ENCODE assay signal across 10 mouse cellular contexts in genomic region chr5:99905731-99906130, GRCm38 (mm10). TPM values are rescaled to one million over a fixed set of nuclear protein-coding genes. Genes with fewer than 3 reads are reported as not detected.
DNase-seq lines count a peak whose midpoint lies in the region; ATAC-seq and TF ChIP-seq lines count a peak whose summit lies in the region.
"Had no signal": no experiment of that assay in that cellular context is flagged by ENCODE, and none has a peak within 500 bp of the region (broad histone marks: within the 10 kb centered on the region; RNA-seq: fewer than 3 reads in every experiment).

No protein-coding gene starts in this region.

- no peak overlapping the region for H3K27ac ChIP-seq in liver, embryonic 11.5 days (ENCODE audit: low read depth, low read length)
- H3K27ac ChIP-seq in forebrain, embryonic 12.5 days, result peak overlapping the region; percentile 91; the same call in 1 of the 2 replicates
- H3K27ac ChIP-seq in intestine, embryonic 14.5 days (ENCODE audit: low read depth), result peak overlapping the region; percentile 94; the same call in 1 of the 2 replicates
- H3K27ac ChIP-seq in midbrain, postnatal 0 days (ENCODE audit: low read depth, low read length), result no peak overlapping the region

- H3K4me1 ChIP-seq in liver, embryonic 11.5 days (replicated peaks; ENCODE audit: control insufficient read depth, insufficient read depth, low read length), result no peaks in the 10 kb centered on the region
- H3K4me1 ChIP-seq in forebrain, embryonic 12.5 days, result no peaks in the 10 kb centered on the region
- H3K4me1 ChIP-seq in intestine, embryonic 14.5 days (replicated peaks; ENCODE audit: control insufficient read depth, insufficient read depth, low read length), result no peaks in the 10 kb centered on the region
- no peaks in the 10 kb centered on the region for H3K4me1 ChIP-seq in midbrain, postnatal 0 days (ENCODE audit: insufficient read depth, low read length)

- no peaks in the 10 kb centered on the region for H3K9me3 ChIP-seq in liver, embryonic 11.5 days (ENCODE audit: control insufficient read depth, low read length)
- no peaks in the 10 kb centered on the region for H3K9me3 ChIP-seq in forebrain, embryonic 12.5 days
- no peaks in the 10 kb centered on the region for H3K9me3 ChIP-seq in intestine, embryonic 14.5 days (ENCODE audit: control insufficient read depth, low read length)
- no peaks in the 10 kb centered on the region for H3K9me3 ChIP-seq in midbrain, postnatal 0 days (ENCODE audit: low read length)

- WGBS in liver, embryonic 11.5 days, result 60% methylated on average over 7 of the region's 7 CpGs
- 73% methylated on average over 7 of the region's 7 CpGs for WGBS in forebrain, embryonic 12.5 days
- 64% methylated on average over 7 of the region's 7 CpGs for WGBS in intestine, embryonic 14.5 days
- WGBS in midbrain, postnatal 0 days, result 75% methylated on average over 7 of the region's 7 CpGs

- no peaks in the 10 kb centered on the region for H3K36me3 ChIP-seq in liver, embryonic 11.5 days (ENCODE audit: control insufficient read depth, insufficient read depth, low read length)
- no peaks in the 10 kb centered on the region for H3K36me3 ChIP-seq in forebrain, embryonic 12.5 days (replicated peaks)
- no peaks in the 10 kb centered on the region for H3K36me3 ChIP-seq in intestine, embryonic 14.5 days (ENCODE audit: control insufficient read depth, insufficient read depth, low read length)
- H3K36me3 ChIP-seq in midbrain, postnatal 0 days (ENCODE audit: insufficient read depth, low read length), result no peaks in the 10 kb centered on the region

- H3K9ac ChIP-seq in liver, embryonic 11.5 days (ENCODE audit: low read depth, low read length), result no peak overlapping the region; the same call in 1 of the 2 replicates
- H3K9ac ChIP-seq in forebrain, embryonic 12.5 days, result no peak overlapping the region
- H3K9ac ChIP-seq in intestine, embryonic 14.5 days (ENCODE audit: low read length), result no peak overlapping the region
- no peak overlapping the region for H3K9ac ChIP-seq in midbrain, postnatal 0 days (replicated peaks; ENCODE audit: low read length, poor library complexity, severe bottlenecking)

- no peaks in the 10 kb centered on the region for H3K27me3 ChIP-seq in liver, embryonic 11.5 days (replicated peaks; ENCODE audit: control insufficient read depth, insufficient read depth, low read length)
- no peaks in the 10 kb centered on the region; the same call in 1 of the 2 replicates for H3K27me3 ChIP-seq in forebrain, embryonic 12.5 days
- no peaks in the 10 kb centered on the region for H3K27me3 ChIP-seq in intestine, embryonic 14.5 days (replicated peaks; ENCODE audit: control insufficient read depth, insufficient read depth, low read length)
- no peaks in the 10 kb centered on the region for H3K27me3 ChIP-seq in midbrain, postnatal 0 days (ENCODE audit: insufficient read depth, low read length)

- H3K4me3 ChIP-seq in liver, embryonic 11.5 days (ENCODE audit: low read depth, low read length), result peak overlapping the region; percentile 62; the same call in 1 of the 2 replicates
- no peak overlapping the region for H3K4me3 ChIP-seq in forebrain, embryonic 12.5 days (replicated peaks)
- H3K4me3 ChIP-seq in intestine, embryonic 14.5 days (ENCODE audit: low read depth, low read length), result no peak overlapping the region
- H3K4me3 ChIP-seq in midbrain, postnatal 0 days (ENCODE audit: low read depth, low read length), result peak overlapping the region; percentile 54

- DNase-seq in liver, embryonic 11.5 days (ENCODE audit: low spot score), result no peak
- DNase-seq in liver, result no peak
- no peak for DNase-seq in intestine, embryonic 14.5 days (ENCODE audit: low spot score)
- DNase-seq in midbrain, postnatal 0 days (ENCODE audit: low spot score), result no peak
- no peak for DNase-seq in gastrocnemius, postnatal 25 days

- no peak for ATAC-seq in liver, embryonic 11.5 days (replicated peaks; ENCODE audit: low FRiP score)
- ATAC-seq in forebrain, embryonic 12.5 days (ENCODE audit: low FRiP score), result no peak
- no peak for ATAC-seq in intestine, embryonic 14.5 days (replicated peaks; ENCODE audit: low FRiP score, low TSS enrichment, low read depth)
- 0 out of 2 replicates have a peak, but pooled peaks have one; percentile 3 for ATAC-seq in midbrain, postnatal 0 days (ENCODE audit: low FRiP score)
- no peak for ATAC-seq in erythroblast, adult 5-6 weeks (replicated peaks; ENCODE audit: low FRiP score, poor library complexity, severe bottlenecking)

- TF ChIP-seq CTCF in midbrain, postnatal 0 days (IDR thresholded peaks at IDR 0.05), result no peak

- peak overlapping the region; percentile 76; the same call in 1 of the 2 replicates for H3K4me2 ChIP-seq in liver, embryonic 11.5 days
- peak overlapping the region; percentile 51; the same call in 1 of the 2 replicates for H3K4me2 ChIP-seq in forebrain, embryonic 12.5 days
- no peak overlapping the region for H3K4me2 ChIP-seq in intestine, embryonic 14.5 days (ENCODE audit: low read length)
- H3K4me2 ChIP-seq in midbrain, postnatal 0 days (ENCODE audit: low read depth, low read length, poor library complexity, severe bottlenecking), result peak overlapping the region; percentile 56; the same call in 1 of the 2 replicates

RNA-seq across cellular contexts. Expression of gene Vamp9, which starts 0.3 kb away (rescaled TPM):
- polyA plus RNA-seq in liver, embryonic 11.5 days (2014; fragmentation: Nextera tagmentation; extraction: Ambion mirVana), result not detected in 2 replicates
- polyA plus RNA-seq in forebrain, embryonic 12.5 days (2016; fragmentation: Nextera tagmentation; extraction: Ambion mirVana), result 0.56 TPM in 1 of 2 replicates, not detected in the other
- 0.23 and 0.48 TPM in 2 replicates for polyA plus RNA-seq in intestine, embryonic 14.5 days (2014; fragmentation: Nextera tagmentation; extraction: Ambion mirVana)
- not detected in 2 replicates for total RNA-seq in midbrain, postnatal 0 days (2014; rRNA removed)
- polyA plus RNA-seq in midbrain, postnatal 0 days (2015; fragmentation: Nextera tagmentation; extraction: Ambion mirVana), result 0.71 and 0.73 TPM in 2 replicates
- not detected for total RNA-seq in gastrocnemius, postnatal 25 days (2021)
- not detected in 2 replicates for total RNA-seq in erythroblast, adult 5-6 weeks (2015; ENCODE audit: low replicate concordance)
- not detected in 2 replicates for total RNA-seq in erythroblast, adult 5-6 weeks (2017; ENCODE audit: low replicate concordance)
- total RNA-seq: gastrocnemius, adult 8-10 months; neutrophil, adult 5-6 weeks had no signal
- polyA plus RNA-seq: thymus, adult 2 months had no signal

Comparison
In these comparisons a context has a peak if more than half of its experiments do, and no peak if none do; other contexts are left out.
1. H3K27ac ChIP-seq: peak in forebrain, embryonic 12.5 days (single experiment) and intestine, embryonic 14.5 days (single experiment); none in liver, embryonic 11.5 days (single experiment) and midbrain, postnatal 0 days (single experiment).
2. H3K4me3 ChIP-seq: peak in liver, embryonic 11.5 days (single experiment) and midbrain, postnatal 0 days (single experiment); none in forebrain, embryonic 12.5 days (single experiment) and intestine, embryonic 14.5 days (single experiment).